Comparison of ENCODE assay signal across 8 mouse cellular contexts in genomic region chr6:124746296-124746605, GRCm38 (mm10). TPM values are rescaled to one million over a fixed set of nuclear protein-coding genes. Genes with fewer than 3 reads are reported as not detected.
DNase-seq lines count a peak whose midpoint lies in the region; ATAC-seq and TF ChIP-seq lines count a peak whose summit lies in the region.

No protein-coding gene starts in this region.

- H3K4me3 ChIP-seq in heart, embryonic 13.5 days = peak overlapping the region; percentile 68
- H3K4me3 ChIP-seq in ES-Bruce4 (ENCODE audit: low read depth, low read length) = peak overlapping the region; percentile 59
- peak overlapping the region; percentile 47 for H3K4me3 ChIP-seq in forebrain, embryonic 14.5 days (ENCODE audit: low read depth, low read length)
- H3K4me3 ChIP-seq in liver, embryonic 14.5 days (ENCODE audit: insufficient read depth in 1 of 2, low read depth in 2 of 2, low read length in 2 of 2) = peak overlapping the region; percentile 36 to 70

- ATAC-seq in heart, embryonic 13.5 days (ENCODE audit: extremely low read depth, insufficient number of reproducible peaks, low FRiP score, low TSS enrichment) = no peak
- ATAC-seq in forebrain, embryonic 14.5 days = 0 out of 2 replicates have a peak, but pooled peaks have one; percentile 10
- no peak for ATAC-seq in liver, embryonic 14.5 days (ENCODE audit: insufficient read depth)

- no peak for DNase-seq in heart, postnatal 4 days
- DNase-seq in forebrain, embryonic 14.5 days (ENCODE audit: low spot score) = no peak
- DNase-seq in liver, embryonic 14.5 days (ENCODE audit: low read depth in 3 of 3, low spot score in 3 of 3) = no peak
- DNase-seq in right cerebral cortex, adult 2 months (ENCODE audit: low spot score in 2 of 2) = no peak
- no peak for DNase-seq in right cerebral cortex, postnatal 4 days
- no peak for DNase-seq in spleen, adult 12 weeks (ENCODE audit: low spot score)

- TF ChIP-seq CTCF in ES-Bruce4 (IDR thresholded peaks at IDR 0.05; ENCODE audit: low read depth, low read length) = no peak
- TF ChIP-seq CTCF in liver, embryonic 14.5 days (IDR thresholded peaks at IDR 0.05; ENCODE audit: low read depth) = no peak

- H3K27me3 ChIP-seq in heart, embryonic 13.5 days (replicated peaks) = no peaks in the 10 kb centered on the region
- H3K27me3 ChIP-seq in ES-Bruce4 (ENCODE audit: control insufficient read depth, insufficient read depth, low read length, poor library complexity, severe bottlenecking) = no peaks in the 10 kb centered on the region
- no peaks in the 10 kb centered on the region for H3K27me3 ChIP-seq in forebrain, embryonic 14.5 days (replicated peaks; ENCODE audit: control insufficient read depth, insufficient read depth, low read length)
- no peaks in the 10 kb centered on the region for H3K27me3 ChIP-seq in liver, embryonic 14.5 days (ENCODE audit: control insufficient read depth, insufficient read depth, low read length)

- no peak for TF ChIP-seq POLR2A in ES-Bruce4 (IDR thresholded peaks at IDR 0.05; ENCODE audit: insufficient read depth, low read length)

- peak overlapping the region; percentile 96 for H3K9ac ChIP-seq in heart, embryonic 13.5 days
- H3K9ac ChIP-seq in ES-Bruce4 (ENCODE audit: low read depth, poor library complexity, severe bottlenecking) = peak overlapping the region; percentile 88
- H3K9ac ChIP-seq in forebrain, embryonic 14.5 days (ENCODE audit: low read length) = peak overlapping the region; percentile 86
- peak overlapping the region; percentile 88 for H3K9ac ChIP-seq in liver, embryonic 14.5 days (replicated peaks)

- H3K4me1 ChIP-seq in heart, embryonic 13.5 days = peaks cover 33% of the 10 kb centered on the region
- H3K4me1 ChIP-seq in ES-Bruce4 (ENCODE audit: control insufficient read depth, insufficient read depth, low read length) = no peaks in the 10 kb centered on the region
- H3K4me1 ChIP-seq in forebrain, embryonic 14.5 days (ENCODE audit: control insufficient read depth, insufficient read depth, low read length) = peaks cover 16% of the 10 kb centered on the region; the same call in 1 of the 2 replicates
- peaks cover 3 to 9% of the 10 kb centered on the region in 2 experiments; a peak in 3 of 4 replicates for H3K4me1 ChIP-seq in liver, embryonic 14.5 days (replicated peaks; ENCODE audit: control insufficient read depth in 2 of 2, insufficient read depth in 2 of 2, low read length in 1 of 2)

- WGBS in heart, embryonic 13.5 days = 19% methylated on average over 8 of the region's 8 CpGs
- WGBS in forebrain, embryonic 14.5 days = 21% methylated on average over 8 of the region's 8 CpGs
- 26% methylated on average over 8 of the region's 8 CpGs for WGBS in liver, embryonic 14.5 days (ENCODE audit: insufficient replicate concordance)

- peak overlapping the region; percentile 89 for H3K27ac ChIP-seq in heart, embryonic 13.5 days (replicated peaks)
- H3K27ac ChIP-seq in ES-Bruce4 (ENCODE audit: insufficient read depth, low read length) = no peak overlapping the region
- H3K27ac ChIP-seq in forebrain, embryonic 14.5 days (ENCODE audit: low read depth, low read length) = peak overlapping the region; percentile 89
- H3K27ac ChIP-seq in liver, embryonic 14.5 days = peak overlapping the region; percentile 58; the same call in 1 of the 2 replicates

- H3K9me3 ChIP-seq in heart, embryonic 13.5 days = no peaks in the 10 kb centered on the region
- H3K9me3 ChIP-seq in ES-Bruce4 (replicated peaks; ENCODE audit: control insufficient read depth, insufficient read depth, low read length, poor library complexity, severe bottlenecking) = no peaks in the 10 kb centered on the region
- no peaks in the 10 kb centered on the region for H3K9me3 ChIP-seq in forebrain, embryonic 14.5 days (replicated peaks; ENCODE audit: control insufficient read depth, low read length)
- H3K9me3 ChIP-seq in liver, embryonic 14.5 days (ENCODE audit: control insufficient read depth, low read length) = no peaks in the 10 kb centered on the region

- TF ChIP-seq EP300 in ES-Bruce4 (IDR thresholded peaks at IDR 0.05; ENCODE audit: insufficient read depth, low read depth, low read length) = no peak
- no peak for TF ChIP-seq EP300 in liver, embryonic 14.5 days (IDR thresholded peaks at IDR 0.05; ENCODE audit: low read depth)

- H3K36me3 ChIP-seq in heart, embryonic 13.5 days = peaks cover 66% of the 10 kb centered on the region
- no peaks in the 10 kb centered on the region for H3K36me3 ChIP-seq in ES-Bruce4 (ENCODE audit: control insufficient read depth, insufficient read depth, low read length, poor library complexity, severe bottlenecking)
- peaks cover 67% of the 10 kb centered on the region for H3K36me3 ChIP-seq in forebrain, embryonic 14.5 days (ENCODE audit: control insufficient read depth, insufficient read depth, low read length)
- no peaks in the 10 kb centered on the region for H3K36me3 ChIP-seq in liver, embryonic 14.5 days (replicated peaks; ENCODE audit: control insufficient read depth, insufficient read depth, low read depth)

- H3K4me2 ChIP-seq in heart, embryonic 13.5 days = peak overlapping the region; percentile 98
- H3K4me2 ChIP-seq in forebrain, embryonic 14.5 days (ENCODE audit: low read length) = peak overlapping the region; percentile 96
- peak overlapping the region; percentile 97 for H3K4me2 ChIP-seq in liver, embryonic 14.5 days (ENCODE audit: low read depth)

RNA-seq across cellular contexts. Expression of gene Grcc10, which starts 5.1 kb away (rescaled TPM):
- 364 and 411 TPM in 2 replicates for polyA plus RNA-seq in heart, embryonic 13.5 days (2015; fragmentation: Nextera tagmentation; extraction: Ambion mirVana)
- 100 to 1,000 TPM; 259 to 300 TPM for total RNA-seq in heart, postnatal 4 days (2021)
- polyA plus RNA-seq in ES-Bruce4 (2011; ENCODE audit: insufficient read depth, insufficient read length, low read depth, missing spikeins) = 93.5 and 105 TPM in 2 replicates
- 722 and 848 TPM in 2 replicates for polyA plus RNA-seq in forebrain, embryonic 14.5 days (2014; fragmentation: Nextera tagmentation; extraction: Ambion mirVana)
- 27.9 and 50.2 TPM in 2 replicates for polyA plus RNA-seq in liver, embryonic 14.5 days (2012; rRNA removed)
- polyA plus RNA-seq in liver, embryonic 14.5 days (2014; fragmentation: Nextera tagmentation; extraction: Ambion mirVana) = 74.0 and 80.0 TPM in 2 replicates

RNA-seq across cellular contexts. Expression of gene Ptpn6, which starts 7.7 kb away (rescaled TPM):
- 5.3 and 5.6 TPM in 2 replicates for polyA plus RNA-seq in heart, embryonic 13.5 days (2015; fragmentation: Nextera tagmentation; extraction: Ambion mirVana)
- total RNA-seq in heart, postnatal 4 days (2021) = 1 to 10 TPM; 5.3 to 5.4 TPM
- 15.4 and 32.3 TPM in 2 replicates for polyA plus RNA-seq in ES-Bruce4 (2011; ENCODE audit: insufficient read depth, insufficient read length, low read depth, missing spikeins)
- 4.7 TPM in 2 replicates for polyA plus RNA-seq in forebrain, embryonic 14.5 days (2014; fragmentation: Nextera tagmentation; extraction: Ambion mirVana)
- polyA plus RNA-seq in liver, embryonic 14.5 days (2012; rRNA removed) = 14.3 and 17.9 TPM in 2 replicates
- 26.6 and 28.4 TPM in 2 replicates for polyA plus RNA-seq in liver, embryonic 14.5 days (2014; fragmentation: Nextera tagmentation; extraction: Ambion mirVana)

RNA-seq across cellular contexts. Expression of gene Gm45234, which starts 9.6 kb away (rescaled TPM):
- not detected in 2 replicates for polyA plus RNA-seq in heart, embryonic 13.5 days (2015; fragmentation: Nextera tagmentation; extraction: Ambion mirVana)
- 1 to 10 TPM in 1 of 2 experiments, not detected in 1; 2.1 TPM for total RNA-seq in heart, postnatal 4 days (2021)
- polyA plus RNA-seq in ES-Bruce4 (2011; ENCODE audit: insufficient read depth, insufficient read length, low read depth, missing spikeins) = 0.59 TPM in 1 of 2 replicates, not detected in the other
- not detected in 2 replicates for polyA plus RNA-seq in forebrain, embryonic 14.5 days (2014; fragmentation: Nextera tagmentation; extraction: Ambion mirVana)
- polyA plus RNA-seq in liver, embryonic 14.5 days (2012; rRNA removed) = 0.37 TPM in 1 of 2 replicates, not detected in the other
- not detected in 2 replicates for polyA plus RNA-seq in liver, embryonic 14.5 days (2014; fragmentation: Nextera tagmentation; extraction: Ambion mirVana)

RNA-seq across cellular contexts. Expression of gene Atn1, which starts 10.1 kb away (rescaled TPM):
- polyA plus RNA-seq in heart, embryonic 13.5 days (2015; fragmentation: Nextera tagmentation; extraction: Ambion mirVana) = 7.8 and 9.4 TPM in 2 replicates
- total RNA-seq in heart, postnatal 4 days (2021) = 10 to 100 TPM; 61.0 to 70.5 TPM
- polyA plus RNA-seq in ES-Bruce4 (2011; ENCODE audit: insufficient read depth, insufficient read length, low read depth, missing spikeins) = 32.0 and 35.2 TPM in 2 replicates
- polyA plus RNA-seq in forebrain, embryonic 14.5 days (2014; fragmentation: Nextera tagmentation; extraction: Ambion mirVana) = 12.2 and 16.6 TPM in 2 replicates
- 2.5 and 2.8 TPM in 2 replicates for polyA plus RNA-seq in liver, embryonic 14.5 days (2012; rRNA removed)
- polyA plus RNA-seq in liver, embryonic 14.5 days (2014; fragmentation: Nextera tagmentation; extraction: Ambion mirVana) = 0.58 and 1.5 TPM in 2 replicates

RNA-seq across cellular contexts. Expression of gene Eno2, which starts 23.2 kb away (rescaled TPM):
- 4.6 and 4.9 TPM in 2 replicates for polyA plus RNA-seq in heart, embryonic 13.5 days (2015; fragmentation: Nextera tagmentation; extraction: Ambion mirVana)
- total RNA-seq in heart, postnatal 4 days (2021) = 10 to 100 TPM; 10.0 to 10.2 TPM
- polyA plus RNA-seq in ES-Bruce4 (2011; ENCODE audit: insufficient read depth, insufficient read length, low read depth, missing spikeins) = 7.4 and 8.3 TPM in 2 replicates
- polyA plus RNA-seq in forebrain, embryonic 14.5 days (2014; fragmentation: Nextera tagmentation; extraction: Ambion mirVana) = 34.6 and 49.5 TPM in 2 replicates
- polyA plus RNA-seq in liver, embryonic 14.5 days (2012; rRNA removed) = 0.47 and 0.50 TPM in 2 replicates
- polyA plus RNA-seq in liver, embryonic 14.5 days (2014; fragmentation: Nextera tagmentation; extraction: Ambion mirVana) = 0.09 TPM in 1 of 2 replicates, not detected in the other
